Mouse (Mus musculus) limb, embryonic 15.5 days (tissue): Measurements from ENCODE around the gene Rcc2. TPM values are rescaled to one million over a fixed set of nuclear protein-coding genes. Genes with fewer than 3 reads are reported as not detected.

Source experiments
- ATAC-seq: fragments of 200-750 bp; cut with Nextera tagmentation; 2 replicates; pipeline ENCODE4 v1.8.0; 2017; ENCODE audit warnings: low read depth, moderate TSS enrichment; ENCODE audit not compliant: insufficient number of reproducible peaks, low FRiP score, low TSS enrichment
- H3K27ac ChIP-seq: fragments of 300-500 bp; sonication (generic); 2 replicates; pipeline ENCODE4 v1.5.1; 2015; ENCODE audit warnings: moderate library complexity, mild to moderate bottlenecking, inconsistent platforms
- H3K27me3 ChIP-seq: fragments of 300-500 bp; sonication (generic); 2 replicates; pipeline ENCODE4 v1.6.1; 2015; ENCODE audit warnings: inconsistent platforms
- H3K36me3 ChIP-seq: fragments of 300-500 bp; sonication (generic); 2 replicates; pipeline ENCODE4 v1.6.1; 2015; ENCODE audit warnings: inconsistent platforms
- H3K4me1 ChIP-seq: fragments of 300-500 bp; sonication (generic); 2 replicates; pipeline ENCODE4 v1.6.1; 2015; ENCODE audit warnings: inconsistent platforms
- H3K4me2 ChIP-seq: fragments of 300-500 bp; sonication (generic); 2 replicates; pipeline ENCODE4 v1.6.1; 2015; ENCODE audit warnings: mild to moderate bottlenecking, inconsistent platforms
- H3K4me3 ChIP-seq: fragments of 300-500 bp; sonication (generic); 2 replicates; pipeline ENCODE4 v1.5.1; 2015; ENCODE audit warnings: mild to moderate bottlenecking, inconsistent platforms
- H3K9ac ChIP-seq: fragments of 300-500 bp; sonication (generic); 2 replicates; pipeline ENCODE4 v1.6.1; 2015; ENCODE audit warnings: inconsistent platforms
- H3K9me3 ChIP-seq: fragments of 300-500 bp; sonication (generic); 2 replicates; pipeline ENCODE4 v1.6.1; 2016; ENCODE audit warnings: inconsistent platforms
- WGBS: fragments of 180-500 bp; shearing (Covaris S2); methylation state at CpG from one replicate; pipeline ENCODE4 v1.1.7; 2015; 5-methylcytosine and 5-hydroxymethylcytosine counted together
- polyA plus RNA-seq: library from polyadenylated mRNA; unstranded; fragments of >200 nt; fragmentation: Nextera tagmentation; extraction: Ambion mirVana; gene quantifications from 2 replicates; pipeline ENCODE4 v1.2.1, GENCODE M21; 2015

Rcc2 gene
- 31.0 and 32.5 TPM in 2 replicates for polyA plus RNA-seq

DNA sequence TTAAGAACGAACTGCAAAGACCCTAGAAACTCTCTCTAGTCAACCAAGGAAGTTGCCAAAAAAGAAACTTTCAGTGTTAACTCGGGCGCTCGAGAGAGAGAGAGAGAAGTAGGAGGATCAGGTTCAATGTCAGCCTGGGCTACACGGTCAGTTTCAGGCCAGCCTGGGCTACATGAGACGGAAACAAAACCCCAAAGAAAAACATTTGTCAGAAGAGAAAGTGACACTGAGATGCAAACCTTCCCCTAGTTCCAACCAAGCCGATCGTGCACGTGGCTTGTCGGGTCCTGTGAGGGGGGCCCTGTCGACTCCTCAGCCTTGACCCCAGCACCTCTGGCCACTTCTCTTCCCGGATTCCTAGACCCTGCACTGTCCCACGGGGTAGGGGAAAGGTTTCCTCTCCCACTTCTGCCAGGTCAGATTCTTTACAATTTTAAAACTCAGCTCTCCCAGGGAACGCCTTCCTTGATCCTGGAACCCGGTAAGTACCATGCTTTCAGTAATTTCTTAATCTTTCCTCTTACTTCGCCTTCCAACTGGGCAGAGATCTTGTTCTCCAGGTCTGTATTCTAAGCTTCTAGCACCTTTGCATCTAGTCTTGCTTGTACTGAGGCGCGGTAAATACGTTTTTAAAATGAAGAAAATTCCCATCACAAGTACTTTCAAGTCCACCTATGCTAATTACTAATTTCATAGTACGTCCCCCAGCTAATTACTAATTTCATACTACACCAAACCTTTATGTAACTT is at the start of gene Rcc2:
Rcc2 (plus strand) TSS at position 273 of the 750 bp plus-strand sequence.
- 5% methylated on average over 20 of the region's 20 CpGs for WGBS

DNA sequence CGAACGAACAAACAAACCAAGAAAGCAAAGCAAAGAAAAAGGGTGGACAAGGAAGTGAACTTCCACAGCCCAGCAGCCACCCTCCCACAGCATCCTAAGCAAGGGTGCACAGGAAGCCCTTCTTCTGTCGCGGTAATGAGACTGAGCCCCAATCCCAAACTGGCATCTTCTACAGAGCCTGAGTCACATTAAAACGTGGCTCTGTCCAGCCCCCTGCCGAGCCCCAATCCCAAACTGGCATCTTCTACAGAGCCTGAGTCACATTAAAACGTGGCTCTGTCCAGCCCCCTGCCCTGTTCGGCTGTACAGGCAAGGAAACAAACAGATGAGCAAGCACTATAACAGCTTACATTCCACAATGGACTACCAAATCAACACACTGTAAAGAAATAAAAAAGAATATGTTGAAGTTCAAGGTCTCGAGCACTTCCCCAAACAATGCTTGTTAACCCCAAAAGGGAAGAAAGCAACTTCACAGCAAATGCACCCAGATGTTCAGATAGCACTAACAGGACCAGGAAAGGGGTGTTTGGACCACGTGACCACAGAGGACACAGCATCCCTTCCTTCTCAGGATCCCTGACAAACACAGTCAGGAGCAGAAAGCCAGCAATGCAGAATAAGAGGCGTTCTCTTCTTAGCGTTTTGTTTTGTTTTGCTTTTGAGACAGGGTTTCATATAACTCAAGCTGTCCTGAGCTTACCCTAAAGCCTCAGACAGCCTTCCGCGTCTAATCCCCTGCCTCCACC is 46.3 kb upstream of the Rcc2 start:
- H3K27me3 ChIP-seq, result no peaks in the 10 kb centered on the region
- 36% methylated on average over 14 of the region's 14 CpGs for WGBS
- no peaks in the 10 kb centered on the region for H3K9me3 ChIP-seq
- no peak overlapping the region for H3K27ac ChIP-seq
- no peaks in the 10 kb centered on the region for H3K36me3 ChIP-seq
- H3K4me2 ChIP-seq, result no peak overlapping the region
- H3K4me1 ChIP-seq, result peaks cover 33% of the 10 kb centered on the region
- no peak overlapping the region for H3K9ac ChIP-seq
- no peak overlapping the region for H3K4me3 ChIP-seq
- ATAC-seq, result no peak

More for the DNA sequence above, at the start of gene Rcc2:
- Histone ChIP-seq H3K4me1 (peaks cover 39% of the 10 kb centered on the region), H3K4me2 (peak within 1 kb of the TSS; percentile 81), H3K9me3 (no peaks in the 10 kb centered on the region), H3K27me3 (no peaks in the 10 kb centered on the region; the same call in 1 of the 2 replicates), H3K9ac (peak within 1 kb of the TSS; percentile 92), H3K36me3 (peaks cover under 1% of the 10 kb centered on the region; the same call in 1 of the 2 replicates), H3K4me3 (peak within 1 kb of the TSS; percentile 86), H3K27ac (peak within 1 kb of the TSS; percentile 98)
- no peak for ATAC-seq

DNA sequence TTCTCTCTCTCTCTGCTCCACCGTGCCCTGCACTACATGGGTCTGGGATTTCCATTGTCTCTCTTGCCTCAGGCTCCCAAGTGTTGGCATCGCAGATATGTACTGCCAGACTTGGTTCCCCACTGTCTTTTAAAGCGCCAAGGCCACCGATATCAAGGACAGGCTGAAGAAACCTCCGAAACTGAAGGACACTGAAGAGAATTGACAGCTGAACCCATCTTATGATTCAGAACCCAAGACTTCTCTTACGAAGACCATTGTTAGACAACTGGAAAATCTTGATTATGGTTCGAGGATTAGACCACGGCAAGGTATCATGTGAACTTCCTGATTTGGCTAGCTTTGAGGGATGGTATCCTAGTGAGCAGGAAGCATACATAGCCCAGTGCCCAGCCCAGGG is 45.5 kb upstream of the Rcc2 start:
- Histone ChIP-seq H3K4me3 (no peak overlapping the region), H3K27ac (no peak overlapping the region), H3K27me3 (no peaks in the 10 kb centered on the region), H3K36me3 (no peaks in the 10 kb centered on the region), H3K4me2 (no peak overlapping the region), H3K4me1 (peaks cover 27% of the 10 kb centered on the region), H3K9me3 (no peaks in the 10 kb centered on the region), H3K9ac (no peak overlapping the region)
- ATAC-seq, result no peak
- WGBS, result 68% methylated on average over 8 of the region's 8 CpGs

DNA sequence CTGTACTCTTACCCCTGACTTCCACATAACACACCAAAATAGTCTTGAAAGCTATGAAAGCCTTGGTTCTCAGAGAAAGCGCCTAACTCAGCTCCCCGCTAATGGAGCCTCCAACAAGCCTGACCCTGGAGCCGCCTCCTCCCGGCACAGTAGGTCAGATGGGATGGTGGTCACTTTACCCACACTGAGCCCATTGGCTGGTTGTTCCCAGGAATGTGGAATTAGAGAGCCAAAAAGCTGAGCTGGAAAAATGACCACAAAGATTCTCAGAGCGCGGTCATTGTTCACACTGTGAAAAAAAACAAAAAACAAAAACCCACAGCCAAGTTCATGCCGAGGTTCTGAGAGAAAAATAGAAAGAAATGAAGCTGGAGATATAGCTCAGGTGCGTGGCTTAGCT is 43.8 kb upstream of the Rcc2 start:
- 0 out of 2 replicates have a peak overlapping the region, but pooled peaks have one; percentile 7 for H3K27ac ChIP-seq
- H3K4me1 ChIP-seq, result peaks cover 31% of the 10 kb centered on the region
- no peaks in the 10 kb centered on the region for H3K9me3 ChIP-seq
- H3K27me3 ChIP-seq, result no peaks in the 10 kb centered on the region
- H3K4me2 ChIP-seq, result no peak overlapping the region
- WGBS, result 70% methylated on average over 8 of the region's 8 CpGs
- H3K36me3 ChIP-seq, result no peaks in the 10 kb centered on the region
- H3K4me3 ChIP-seq, result no peak overlapping the region
- ATAC-seq, result no peak
- H3K9ac ChIP-seq, result no peak overlapping the region

DNA sequence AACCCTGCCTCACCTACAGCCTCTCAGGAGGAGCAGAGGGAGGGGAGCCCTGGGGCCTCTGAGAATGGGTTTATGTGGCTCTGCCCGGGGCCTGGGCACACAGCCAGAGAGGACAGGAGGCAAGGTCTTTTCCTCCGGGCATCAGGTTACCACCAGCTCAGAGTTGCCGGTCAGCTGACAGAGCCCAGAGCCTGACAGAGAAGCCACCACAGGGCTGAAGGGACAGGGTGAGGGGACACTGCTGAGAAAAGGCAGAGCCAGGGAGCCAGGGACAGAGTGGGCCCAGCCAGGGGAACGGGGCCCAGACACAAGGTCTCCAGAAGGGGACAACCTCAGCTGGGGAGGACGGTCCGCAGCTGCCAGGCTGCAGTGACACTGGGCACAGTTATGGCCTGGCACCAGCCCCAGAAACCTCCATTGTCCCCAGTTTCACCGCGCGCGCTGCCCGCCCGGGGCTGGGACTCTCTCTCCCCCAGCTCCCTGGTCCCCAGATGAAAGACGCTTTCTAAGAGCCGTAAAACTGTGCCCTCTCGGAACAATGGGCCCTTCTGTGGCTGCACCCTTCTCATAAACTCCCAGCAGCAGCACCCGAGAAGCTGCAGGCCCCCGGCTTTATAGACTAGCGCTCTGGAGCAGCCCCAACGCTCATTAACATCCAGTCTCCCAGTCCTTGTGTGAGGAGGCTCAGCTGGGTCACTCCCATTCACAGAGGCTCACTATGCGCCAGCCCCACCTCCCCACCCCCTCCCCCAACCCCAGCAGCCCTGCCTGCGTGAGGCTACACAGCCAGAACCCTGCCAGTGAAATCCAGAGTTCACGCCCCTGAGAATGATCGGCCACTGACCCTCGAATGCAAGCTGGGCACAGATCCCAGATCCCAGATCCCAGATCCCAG is 42.4 kb upstream of the Rcc2 start:
- peak overlapping the region; percentile 14; the same call in 1 of the 2 replicates for H3K4me3 ChIP-seq
- WGBS, result 12% methylated on average over 24 of the region's 24 CpGs
- peak overlapping the region; percentile 88 for H3K27ac ChIP-seq
- H3K4me1 ChIP-seq, result peaks cover 39% of the 10 kb centered on the region
- no peaks in the 10 kb centered on the region for H3K27me3 ChIP-seq
- no peaks in the 10 kb centered on the region for H3K9me3 ChIP-seq
- H3K4me2 ChIP-seq, result peak overlapping the region; percentile 36
- H3K36me3 ChIP-seq, result no peaks in the 10 kb centered on the region
- no peak overlapping the region for H3K9ac ChIP-seq
- peak; percentile 84 for ATAC-seq

DNA sequence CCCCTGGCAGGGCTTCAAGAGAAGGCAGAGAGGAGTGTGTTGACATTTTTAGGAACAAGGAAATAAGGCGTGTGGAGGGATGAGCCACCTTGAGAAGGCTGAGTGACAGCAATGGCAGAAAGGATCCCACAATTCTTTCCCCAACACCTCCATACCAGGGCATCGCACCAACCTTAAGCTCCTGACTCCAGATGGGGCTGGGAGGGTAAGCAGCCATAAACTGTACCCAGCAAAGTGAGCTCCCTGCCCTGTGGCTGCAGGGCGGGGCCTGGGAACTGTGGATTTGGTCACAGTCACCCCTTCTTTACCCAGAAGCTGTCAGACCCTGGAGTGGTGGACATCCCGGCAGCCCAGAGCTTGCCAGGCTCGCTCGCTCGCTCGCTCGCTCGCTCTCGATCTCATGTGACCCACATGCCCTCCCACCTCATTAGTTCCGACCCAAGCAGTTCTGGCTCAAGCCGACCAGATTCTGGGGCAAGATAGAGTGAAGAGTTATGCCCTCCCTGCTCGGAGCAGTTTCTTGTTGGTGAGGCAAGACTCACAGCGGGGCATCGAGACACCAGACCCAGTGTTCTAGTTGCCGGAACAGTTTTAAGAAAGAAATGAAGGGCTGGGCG is 38.8 kb upstream of the Rcc2 start:
- peaks cover 50% of the 10 kb centered on the region for H3K4me1 ChIP-seq
- 70% methylated on average over 18 of the region's 18 CpGs for WGBS
- ATAC-seq, result no peak

DNA sequence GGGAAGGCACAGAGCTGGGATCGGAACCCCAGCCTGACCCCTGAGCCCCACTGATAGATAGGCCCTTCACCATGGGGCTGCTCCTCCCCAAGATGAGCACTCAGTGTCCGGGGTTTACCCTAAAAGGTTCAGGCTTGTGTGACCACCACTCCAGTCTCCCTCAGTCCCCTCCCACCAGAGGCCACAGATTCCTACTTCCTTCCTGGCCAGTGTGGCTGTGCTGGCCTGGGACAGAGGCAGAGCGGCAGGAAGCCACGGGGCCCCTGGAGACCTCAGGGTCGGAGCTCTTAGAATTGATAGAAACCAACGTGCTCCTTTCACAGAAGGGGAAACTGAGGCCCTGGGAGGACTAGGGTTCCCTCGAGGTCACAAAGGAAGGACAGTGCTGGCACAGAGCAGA is 37.9 kb upstream of the Rcc2 start:
- Histone ChIP-seq H3K27ac (no peak overlapping the region), H3K36me3 (no peaks in the 10 kb centered on the region), H3K27me3 (no peaks in the 10 kb centered on the region), H3K9ac (no peak overlapping the region), H3K9me3 (no peaks in the 10 kb centered on the region), H3K4me2 (no peak overlapping the region), H3K4me1 (peaks cover 42% of the 10 kb centered on the region), H3K4me3 (no peak overlapping the region)
- ATAC-seq, result no peak
- 38% methylated on average over 7 of the region's 7 CpGs for WGBS

More for the DNA sequence above, 38.8 kb upstream of the Rcc2 start:
- H3K27me3 ChIP-seq, result no peaks in the 10 kb centered on the region
- H3K9me3 ChIP-seq, result no peaks in the 10 kb centered on the region
- H3K9ac ChIP-seq, result no peak overlapping the region
- H3K27ac ChIP-seq, result no peak overlapping the region
- no peaks in the 10 kb centered on the region for H3K36me3 ChIP-seq
- H3K4me2 ChIP-seq, result no peak overlapping the region
- no peak overlapping the region for H3K4me3 ChIP-seq

DNA sequence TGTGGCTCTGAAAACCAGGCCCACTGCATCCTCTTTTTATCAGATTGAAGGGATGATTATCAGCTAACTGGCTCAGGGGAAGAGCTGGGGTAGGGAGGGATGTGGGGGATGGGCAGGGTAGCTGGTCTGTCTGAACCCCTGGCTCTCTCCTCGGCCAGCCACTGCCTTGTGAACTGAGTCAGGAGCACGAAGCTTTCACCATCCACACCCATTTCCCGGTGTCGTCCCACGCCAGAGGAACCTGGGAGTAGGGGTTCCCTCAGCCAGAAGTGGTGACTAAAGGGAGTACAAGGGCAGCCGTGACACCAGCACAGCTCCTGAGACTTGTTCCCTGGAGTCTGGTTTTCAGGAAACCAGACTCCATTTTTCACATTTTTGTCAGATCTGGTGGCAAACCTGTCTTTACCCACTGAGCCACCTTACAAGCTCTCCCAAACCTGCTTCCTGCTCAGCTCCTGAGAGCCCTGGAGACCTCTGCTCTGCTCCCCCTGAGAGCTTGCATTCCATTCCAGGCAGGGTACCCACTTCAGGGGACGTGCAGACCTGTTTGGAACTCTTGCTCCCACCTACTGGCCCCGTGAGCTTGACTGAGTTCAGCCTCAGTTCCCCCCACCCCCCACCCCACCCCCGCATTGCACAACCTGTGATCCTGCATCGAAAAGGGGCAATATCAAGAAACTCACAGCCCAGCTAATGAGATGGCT is 37.3 kb upstream of the Rcc2 start:
- H3K36me3 ChIP-seq, result no peaks in the 10 kb centered on the region
- ATAC-seq, result no peak
- 28% methylated on average over 10 of the region's 10 CpGs for WGBS
- H3K4me3 ChIP-seq, result no peak overlapping the region
- no peaks in the 10 kb centered on the region for H3K27me3 ChIP-seq
- no peak overlapping the region for H3K9ac ChIP-seq
- H3K27ac ChIP-seq, result no peak overlapping the region
- peaks cover 36% of the 10 kb centered on the region for H3K4me1 ChIP-seq
- H3K4me2 ChIP-seq, result no peak overlapping the region
- H3K9me3 ChIP-seq, result no peaks in the 10 kb centered on the region

DNA sequence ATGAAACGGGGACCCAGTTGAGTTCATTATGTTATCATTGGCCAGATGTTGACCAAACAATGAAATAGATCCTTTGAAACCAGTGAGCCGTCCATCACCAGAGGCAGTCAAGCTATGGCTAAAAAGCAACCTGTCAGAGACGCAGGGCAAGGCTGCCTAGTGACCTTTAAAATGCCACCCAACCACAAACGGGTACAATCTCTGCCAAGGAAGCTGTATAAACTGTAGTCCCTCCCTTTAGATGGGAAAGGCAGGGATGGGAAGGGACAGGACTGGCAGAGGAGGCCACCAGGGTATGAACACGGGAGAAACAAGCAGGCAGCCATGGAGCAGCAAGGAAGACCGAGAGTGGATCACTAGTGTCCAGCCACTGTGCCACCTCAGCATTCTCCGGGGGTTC is 35.3 kb upstream of the Rcc2 start:
- ATAC-seq, result no peak
- peaks cover 26% of the 10 kb centered on the region for H3K4me1 ChIP-seq
- no peaks in the 10 kb centered on the region for H3K9me3 ChIP-seq
- H3K4me3 ChIP-seq, result no peak overlapping the region
- H3K9ac ChIP-seq, result no peak overlapping the region
- H3K4me2 ChIP-seq, result no peak overlapping the region
- no peaks in the 10 kb centered on the region for H3K36me3 ChIP-seq
- no peaks in the 10 kb centered on the region for H3K27me3 ChIP-seq
- 68% methylated on average over 7 of the region's 7 CpGs for WGBS
- H3K27ac ChIP-seq, result no peak overlapping the region

DNA sequence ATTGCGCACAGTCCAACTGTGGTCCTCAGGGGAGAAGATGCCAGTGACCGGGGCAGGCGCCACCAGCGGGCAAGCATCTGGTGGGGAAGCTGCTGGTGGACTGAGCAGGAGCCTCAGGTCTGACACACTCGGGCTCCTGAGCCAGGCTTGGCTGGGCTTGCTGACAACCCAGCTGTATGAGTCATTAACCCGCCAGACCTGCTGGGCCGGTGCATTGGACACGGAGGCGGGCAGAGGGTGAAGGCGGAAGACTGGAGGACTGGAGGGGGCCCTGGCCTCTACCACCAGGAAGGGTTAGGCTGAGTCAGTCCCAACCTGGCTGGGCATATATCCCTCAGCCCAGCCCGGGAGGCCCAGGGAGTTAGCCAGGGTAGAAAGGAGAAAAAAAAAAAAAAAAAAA is 34.6 kb upstream of the Rcc2 start, which contains the start of gene Arhgef10l:
Arhgef10l (minus strand) TSS at position 253 of the 400 bp plus-strand sequence.
- H3K27me3 ChIP-seq, result no peaks in the 10 kb centered on the region
- ATAC-seq, result no peak
- no peak within 1 kb of the TSS for H3K4me2 ChIP-seq
- H3K36me3 ChIP-seq, result no peaks in the 10 kb centered on the region
- no peaks in the 10 kb centered on the region for H3K9me3 ChIP-seq
- no peak within 1 kb of the TSS; the same call in 1 of the 2 replicates for H3K4me3 ChIP-seq
- 48% methylated on average over 11 of the region's 11 CpGs for WGBS
- no peak within 1 kb of the TSS for H3K9ac ChIP-seq
- H3K27ac ChIP-seq, result no peak within 1 kb of the TSS
- H3K4me1 ChIP-seq, result peaks cover 26% of the 10 kb centered on the region

DNA sequence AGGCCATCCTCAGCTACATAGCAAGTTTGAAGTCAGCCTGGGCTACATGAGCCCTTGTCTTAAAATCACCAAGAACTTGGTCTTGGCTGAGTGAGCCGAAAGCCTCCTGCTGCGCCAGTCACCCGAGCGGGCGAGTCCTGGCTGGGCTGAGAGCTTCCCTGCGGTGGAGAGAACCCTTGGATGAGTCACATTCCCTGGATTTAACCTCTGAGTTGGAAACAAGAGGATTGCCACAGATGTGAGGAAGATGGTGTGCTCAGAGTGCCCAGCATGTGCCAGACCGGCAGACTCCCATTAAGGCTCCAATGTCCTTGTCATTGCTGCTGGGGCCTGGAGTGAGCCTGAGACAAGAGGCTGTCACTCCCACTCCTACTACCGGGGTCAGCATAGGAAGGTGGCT is 32.5 kb upstream of the Rcc2 start:
- 75% methylated on average over 8 of the region's 8 CpGs for WGBS
- no peak overlapping the region for H3K27ac ChIP-seq
- no peak overlapping the region for H3K4me2 ChIP-seq
- no peak for ATAC-seq
- peaks cover 14% of the 10 kb centered on the region for H3K4me1 ChIP-seq
- H3K27me3 ChIP-seq, result no peaks in the 10 kb centered on the region
- H3K4me3 ChIP-seq, result no peak overlapping the region
- no peak overlapping the region for H3K9ac ChIP-seq
- H3K9me3 ChIP-seq, result no peaks in the 10 kb centered on the region
- H3K36me3 ChIP-seq, result no peaks in the 10 kb centered on the region
